Mouse (Mus musculus) cortical plate, adult 2 months (tissue): ENCODE data around the gene Cradd.

Experiments used
- CTCF ChIP-seq: fragments of 200-500 bp; IDR thresholded peaks from 2 replicates; pipeline ENCODE4 v1.5.1; 2011; ENCODE audit warnings: mild to moderate bottlenecking, control low read depth, low read length; ENCODE audit not compliant: insufficient read depth; ENCODE audit errors: extremely low read depth
- POLR2A ChIP-seq: fragments of 200-500 bp; IDR thresholded peaks from 2 replicates; pipeline ENCODE4 v1.6.1; 2011; ENCODE audit warnings: mild to moderate bottlenecking, low read length, control low read depth; ENCODE audit not compliant: insufficient read depth; ENCODE audit errors: extremely low read depth

- no peak for TF ChIP-seq CTCF
- TF ChIP-seq POLR2A: no peak
Observed at GRCm38 (mm10) chr10:95306824-95307552, 16.9 kb downstream of the Cradd start.
